Mouse (Mus musculus) adrenal gland, adult 8-10 months (tissue): Measurements from ENCODE around the gene Trim47. TPM values are rescaled to one million over a fixed set of nuclear protein-coding genes. Genes with fewer than 3 reads are reported as not detected.
"Not testable (repeated sequence)": the region's sequence is repeated elsewhere in the genome, so short reads cannot be mapped to it uniquely, and the experiment has no call there.

Experiments used
- DNase-seq: peaks from one replicate; pipeline ENCODE4 v3.0.0; 2022
- total RNA-seq, 4 experiments: library from RNA; stranded (reverse); gene quantifications; 2 replicates each; pipeline ENCODE4 v1.2.4; 2022

Gene Trim47
- total RNA-seq, 4 experiments from 2014 or later: 11.1 to 20.4 (median 16.4) TPM

DNA sequence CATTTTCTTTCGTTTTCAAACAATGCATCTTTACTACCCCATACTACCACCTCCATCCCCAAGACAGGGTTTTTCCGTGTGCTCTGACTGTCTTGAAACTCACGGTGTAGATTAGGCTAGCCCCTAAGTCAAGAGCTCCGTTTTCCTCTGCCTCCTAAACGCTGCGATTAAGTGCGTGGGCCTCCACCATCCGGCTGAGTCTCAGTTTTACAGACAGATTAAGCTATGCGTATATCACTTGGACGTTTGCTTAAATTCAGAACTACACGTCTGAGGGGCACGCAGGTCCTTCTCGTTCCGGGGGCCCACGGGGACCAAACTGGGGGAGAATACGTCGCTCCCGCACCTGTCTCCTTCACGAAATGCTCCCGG, 11.1 kb upstream of the Trim47 start:
- no peak for DNase-seq

DNA sequence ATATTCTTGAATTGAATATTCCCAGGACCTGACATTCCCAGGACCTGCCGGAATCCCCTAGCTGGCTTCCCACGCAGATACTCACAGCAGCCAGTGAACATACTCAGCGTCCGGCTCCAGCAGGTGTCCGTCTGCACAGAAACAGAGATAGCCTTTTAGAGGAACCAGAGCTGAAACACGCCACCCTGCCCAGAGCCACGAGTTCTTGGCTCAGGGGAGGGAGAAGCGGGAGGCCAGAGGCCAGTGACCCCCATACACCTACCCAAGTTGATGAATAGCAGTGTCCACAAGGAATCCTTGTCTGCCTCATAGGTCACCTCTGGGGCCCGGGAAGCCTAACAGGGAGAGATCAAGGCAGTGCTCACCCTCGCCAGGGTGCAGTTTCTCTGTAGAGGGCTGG, 7.2 kb upstream of the Trim47 start:
- DNase-seq: no peak

DNA sequence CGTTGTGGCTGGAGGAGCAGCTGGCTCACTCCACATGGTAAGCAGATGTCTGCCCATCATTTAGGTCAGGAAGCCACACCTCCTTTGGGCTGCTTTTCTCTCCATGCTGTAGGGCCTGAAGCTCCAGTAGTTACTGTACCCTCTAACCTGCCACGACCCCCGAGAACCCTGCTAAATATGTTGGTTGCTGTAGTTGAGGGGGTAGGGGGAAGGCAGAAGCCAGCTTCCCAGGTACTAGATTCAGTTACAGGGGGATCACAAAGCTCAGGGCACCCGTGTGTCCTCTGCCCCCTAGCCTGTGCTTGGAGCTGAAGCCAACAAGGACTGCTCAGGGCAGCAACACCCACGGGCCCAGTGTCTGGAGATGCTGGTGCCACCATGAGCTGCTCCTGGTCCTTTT, 6.5 kb upstream of the Trim47 start:
- DNase-seq: no peak

DNA sequence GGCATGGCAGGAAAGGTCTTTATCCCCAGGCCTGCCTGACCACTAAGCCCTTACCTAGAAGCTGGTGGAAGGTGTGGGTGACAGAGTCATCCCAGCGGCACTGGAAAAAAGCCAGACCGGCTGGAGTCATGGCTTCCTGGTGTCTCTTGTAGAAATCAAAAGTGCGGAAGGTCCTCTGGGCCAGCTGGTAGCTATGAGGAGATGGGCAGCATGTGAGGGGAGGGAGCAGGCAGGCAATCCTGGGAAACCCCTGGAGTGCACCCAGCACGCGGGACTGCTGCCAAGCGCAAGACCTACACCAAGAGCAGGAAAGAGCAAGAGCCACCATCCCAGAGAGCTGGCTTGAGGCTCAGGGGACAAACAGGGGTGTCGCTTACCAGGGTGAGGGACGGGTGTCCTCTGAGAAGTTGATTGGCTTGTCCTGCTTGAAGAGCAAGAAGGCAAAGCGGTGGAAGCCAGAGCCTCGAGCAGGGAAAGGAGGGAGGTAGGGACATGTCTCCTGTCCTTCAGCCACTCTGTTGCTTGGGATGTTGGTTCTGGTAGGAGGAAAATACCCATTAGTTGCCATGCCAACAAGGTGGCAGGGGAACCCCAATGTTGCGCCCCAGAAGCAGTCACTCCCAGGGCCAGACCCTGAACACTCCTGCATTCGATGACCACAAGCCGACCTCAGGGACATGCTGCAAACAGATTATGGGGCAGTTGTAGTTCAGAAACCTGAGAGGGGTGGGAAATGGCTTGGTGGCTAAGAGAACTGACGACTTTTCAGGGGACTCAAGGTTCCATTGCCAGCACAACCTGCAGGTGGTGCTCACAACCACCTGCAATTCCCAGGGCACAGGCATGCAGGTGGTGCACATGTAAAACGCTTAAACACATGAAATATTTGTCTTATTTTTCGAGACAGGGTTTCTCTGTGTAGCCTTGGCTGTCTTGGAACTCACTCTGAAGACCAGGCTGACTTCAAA, 5.6 kb upstream of the Trim47 start:
- no peak for DNase-seq

DNA sequence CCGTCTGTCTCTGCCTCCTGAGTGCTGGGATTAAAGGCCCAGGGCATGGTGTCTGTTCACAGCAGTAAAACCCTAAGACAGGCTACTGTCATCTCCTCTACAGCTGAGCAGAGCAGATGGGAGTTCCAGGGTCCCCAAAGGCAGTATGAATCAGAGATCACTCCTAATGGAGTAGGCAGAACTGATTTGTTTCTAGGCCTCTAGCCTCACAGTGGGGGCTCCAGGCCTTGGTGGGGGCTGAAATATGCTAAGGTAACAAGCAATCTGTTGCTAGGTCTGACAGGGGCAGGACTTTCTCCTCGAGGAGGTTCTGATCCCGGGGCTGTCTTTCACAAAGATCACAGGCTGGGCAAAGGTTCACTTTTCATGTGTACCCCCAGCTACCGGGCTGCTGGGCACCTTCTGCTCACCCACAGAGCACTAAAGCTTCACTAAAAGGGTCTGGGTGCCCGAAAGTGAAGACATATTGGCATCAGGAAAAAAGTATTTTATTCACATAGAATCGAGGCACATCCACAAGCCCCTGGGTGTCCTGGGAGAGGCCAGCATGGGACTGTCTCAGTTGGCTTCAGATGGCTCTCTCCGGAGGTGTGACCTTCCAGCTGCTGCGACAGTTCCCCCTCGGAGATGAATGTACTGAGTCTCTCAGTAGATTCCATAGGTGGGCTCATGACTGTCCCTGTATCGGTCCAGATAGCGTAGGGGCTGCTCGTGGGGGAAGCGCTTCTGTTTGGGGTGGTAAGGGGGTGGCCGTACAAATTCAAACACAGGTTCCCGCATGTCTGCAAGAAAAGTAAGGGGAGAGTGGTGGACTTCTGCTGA, 4.5 kb upstream of the Trim47 start:
- no peak for DNase-seq

DNA sequence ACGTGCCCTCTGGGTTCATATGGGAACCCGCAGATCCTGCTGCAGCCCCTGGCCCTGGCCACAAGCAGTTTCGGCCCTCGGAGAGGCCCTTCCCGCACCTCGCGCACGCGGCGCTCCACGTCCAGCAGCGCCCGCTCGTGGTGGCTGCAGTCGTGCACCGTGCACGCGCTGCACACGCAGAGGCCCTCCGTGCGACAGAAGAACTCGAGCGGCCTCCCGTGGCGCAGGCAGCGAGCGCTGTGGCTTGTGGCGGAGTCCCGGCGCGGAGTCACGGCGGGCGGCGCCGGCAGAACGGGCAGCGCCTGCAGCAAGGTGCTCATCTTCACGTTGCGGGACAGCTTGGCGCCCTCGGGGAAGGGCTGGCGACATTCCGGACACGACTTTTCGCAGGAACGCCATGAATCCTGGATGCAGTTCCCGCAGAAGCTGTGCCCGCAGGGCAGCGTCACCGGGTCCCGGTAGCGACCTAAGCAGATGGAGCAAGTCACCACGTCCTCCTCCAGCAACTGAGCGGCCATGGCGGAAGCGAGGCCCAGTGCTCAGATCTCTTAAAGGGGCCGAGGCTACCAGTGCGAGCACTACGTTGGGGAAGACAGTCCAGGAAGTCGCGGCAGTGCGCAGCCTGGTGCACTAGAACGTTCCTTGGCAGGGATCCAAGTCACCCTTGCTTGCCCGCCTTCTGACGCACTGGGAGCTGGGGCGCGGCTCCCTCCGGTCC, 3.6 kb upstream of the Trim47 start, which contains the start of gene Trim65:
TSS of gene Trim65 (minus strand) at position 641 of the 718 bp plus-strand sequence.
- peak; percentile 89 for DNase-seq

DNA sequence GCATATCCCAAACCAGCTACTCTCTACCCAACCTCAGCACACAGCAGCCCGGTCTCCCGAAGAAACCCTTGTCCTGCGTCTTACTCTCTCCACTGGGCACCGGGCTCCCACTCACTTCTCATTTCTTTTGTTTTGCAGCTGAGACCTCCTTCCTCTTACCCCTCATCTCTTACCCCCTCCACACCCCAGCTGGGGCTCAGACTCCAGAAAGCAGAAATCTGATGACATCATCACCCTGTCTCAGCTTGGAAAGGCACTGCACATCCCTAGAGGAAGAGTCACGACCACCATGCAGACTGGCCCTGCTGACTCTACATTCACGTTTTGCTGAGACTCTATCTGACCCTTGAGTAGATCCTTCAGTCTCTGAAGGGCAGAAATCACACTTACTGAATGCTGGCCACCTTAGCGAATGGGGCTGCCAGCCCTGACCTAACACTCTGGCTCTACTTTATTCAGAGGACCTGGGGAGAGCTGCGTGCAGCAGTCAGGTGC, 3.0 kb upstream of the Trim47 start:
- no peak for DNase-seq

DNA sequence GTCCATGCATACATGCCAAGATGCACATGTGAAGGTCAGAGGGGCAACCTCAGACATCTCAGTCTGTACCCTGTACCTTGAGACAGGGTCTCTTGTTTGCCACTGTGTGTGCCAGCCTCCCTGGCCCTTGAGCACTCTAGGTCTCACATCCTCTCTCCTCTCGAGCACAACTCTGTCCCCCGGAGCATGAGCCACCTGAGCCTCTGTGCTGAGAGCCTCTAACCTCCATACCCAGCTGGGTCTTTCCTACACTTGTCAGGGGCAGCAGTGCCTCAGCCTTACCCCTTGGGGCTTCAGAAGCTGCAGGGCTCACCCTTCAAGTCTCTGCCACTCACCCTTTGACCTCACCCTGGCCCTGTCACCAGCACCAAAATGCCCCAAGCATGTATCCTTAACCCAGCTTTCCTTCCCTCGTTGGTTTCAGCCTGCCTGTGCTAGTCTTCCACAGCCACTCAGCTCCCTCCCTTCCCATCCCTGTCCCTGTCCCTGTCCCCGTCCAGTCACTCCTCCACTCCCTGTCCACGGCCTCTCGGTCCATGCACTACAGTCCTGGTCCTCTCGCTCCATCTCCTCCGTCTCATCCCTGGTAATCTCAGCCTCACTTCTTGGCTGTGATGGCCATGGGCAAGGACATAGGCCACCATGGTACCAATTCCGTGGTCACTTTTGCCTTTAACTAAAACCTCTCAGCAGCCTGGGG, 2.2 kb upstream of the Trim47 start:
- DNase-seq: no peak

DNA sequence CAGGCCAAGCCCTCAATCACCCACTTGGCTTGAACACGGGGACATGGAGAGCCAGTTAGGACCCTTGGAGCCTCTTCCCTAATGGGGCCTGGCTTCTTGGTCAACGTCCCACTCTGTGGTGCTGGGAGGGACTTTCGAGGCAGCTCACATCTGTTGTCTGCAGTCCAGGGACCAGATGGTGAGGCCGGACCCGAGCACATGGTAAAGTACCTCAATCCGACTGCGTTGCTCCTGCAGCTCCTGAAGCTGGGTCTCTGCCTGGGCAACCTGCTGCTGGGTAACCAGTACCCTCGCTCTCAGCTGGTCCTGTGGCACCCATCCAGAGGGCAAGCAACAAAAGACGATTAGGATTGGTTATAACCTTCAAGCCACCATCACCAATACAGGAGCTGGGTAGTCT, 976 bp upstream of the Trim47 start:
- DNase-seq: no peak

DNA sequence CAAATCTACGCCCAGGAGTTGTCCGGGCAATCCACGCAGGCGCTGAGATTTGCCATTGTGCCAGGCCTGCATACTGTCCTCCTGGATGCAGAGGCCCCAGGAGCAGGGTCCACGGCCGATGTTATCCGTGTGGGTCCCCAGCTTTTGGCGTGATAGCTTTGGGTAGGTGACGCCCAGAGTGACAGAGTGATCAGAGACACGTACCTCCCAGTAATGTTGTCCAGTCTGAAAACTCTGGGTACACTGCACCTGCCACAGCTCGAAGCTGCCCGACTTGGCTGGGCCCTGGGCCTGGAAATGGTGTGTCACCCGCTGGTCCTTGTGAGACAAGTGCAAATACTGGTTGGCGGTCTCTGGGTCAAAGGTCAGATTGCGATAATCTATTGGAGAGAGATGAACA, 749 bp downstream of the Trim47 start:
- no peak for DNase-seq

DNA sequence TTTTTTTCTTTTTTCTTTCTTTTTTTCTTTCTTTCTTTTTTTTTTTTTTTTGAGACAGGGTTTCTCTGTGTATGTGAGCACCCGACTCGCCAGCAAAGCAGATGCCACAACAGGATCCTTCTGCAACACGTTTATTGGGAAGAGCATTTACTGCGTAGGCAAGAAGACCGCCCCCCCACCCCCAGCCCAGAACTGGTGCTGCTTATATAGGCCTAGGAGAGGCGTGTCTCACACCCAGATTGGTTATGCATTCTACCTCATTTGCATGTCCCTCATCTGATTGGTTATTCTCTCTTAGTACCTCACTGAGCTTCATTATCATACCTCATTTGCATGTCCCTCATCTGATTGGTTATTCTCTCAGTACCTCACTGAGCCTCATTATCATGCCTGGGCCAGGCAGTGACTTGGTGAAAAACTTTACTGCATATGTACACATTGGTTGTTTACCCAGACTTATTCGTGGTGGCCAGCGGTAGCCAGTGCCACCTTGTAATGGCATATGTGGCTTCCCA, 5.2 kb downstream of the Trim47 start:
- DNase-seq: not testable (repeated sequence)

DNA sequence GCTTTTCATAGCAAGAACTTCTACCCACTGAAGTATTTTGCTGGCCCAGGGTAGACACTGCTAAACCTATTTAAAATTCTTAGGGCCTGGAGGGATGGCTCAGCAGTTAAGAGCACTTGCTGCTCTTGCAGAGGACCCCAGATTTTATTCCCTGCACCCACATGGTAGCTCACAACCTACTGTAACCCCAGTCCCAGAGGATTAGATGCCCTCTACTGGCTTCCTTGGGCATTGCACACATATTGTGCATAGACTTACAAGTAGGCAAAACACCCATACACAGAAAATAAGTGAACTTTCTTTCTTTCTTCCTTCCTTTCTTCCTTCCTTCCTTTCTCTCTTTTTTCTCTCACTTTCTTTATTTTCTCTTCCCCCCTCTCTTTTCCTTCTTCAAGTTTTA, 9.2 kb downstream of the Trim47 start:
- DNase-seq: no peak

DNA sequence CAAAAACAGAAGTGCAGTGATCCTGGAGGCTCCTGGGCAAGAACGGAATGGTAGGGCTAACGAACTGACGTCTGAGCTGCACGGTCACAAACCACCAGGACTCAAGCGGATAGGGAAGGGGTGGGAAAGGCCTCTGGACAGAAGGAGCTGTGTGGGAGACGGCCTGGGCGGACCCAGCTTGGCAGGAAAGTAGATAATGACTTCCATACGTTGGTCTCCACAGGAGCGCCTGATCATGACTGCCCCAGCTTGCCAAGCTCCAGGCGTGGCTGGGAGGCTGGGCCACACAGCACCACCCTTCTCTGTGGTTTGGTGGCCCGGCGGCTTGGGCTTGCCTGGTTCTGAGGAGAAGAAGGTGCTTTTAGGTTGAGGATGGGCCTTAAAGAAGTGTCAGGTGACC, 9.8 kb downstream of the Trim47 start:
- DNase-seq: no peak

DNA sequence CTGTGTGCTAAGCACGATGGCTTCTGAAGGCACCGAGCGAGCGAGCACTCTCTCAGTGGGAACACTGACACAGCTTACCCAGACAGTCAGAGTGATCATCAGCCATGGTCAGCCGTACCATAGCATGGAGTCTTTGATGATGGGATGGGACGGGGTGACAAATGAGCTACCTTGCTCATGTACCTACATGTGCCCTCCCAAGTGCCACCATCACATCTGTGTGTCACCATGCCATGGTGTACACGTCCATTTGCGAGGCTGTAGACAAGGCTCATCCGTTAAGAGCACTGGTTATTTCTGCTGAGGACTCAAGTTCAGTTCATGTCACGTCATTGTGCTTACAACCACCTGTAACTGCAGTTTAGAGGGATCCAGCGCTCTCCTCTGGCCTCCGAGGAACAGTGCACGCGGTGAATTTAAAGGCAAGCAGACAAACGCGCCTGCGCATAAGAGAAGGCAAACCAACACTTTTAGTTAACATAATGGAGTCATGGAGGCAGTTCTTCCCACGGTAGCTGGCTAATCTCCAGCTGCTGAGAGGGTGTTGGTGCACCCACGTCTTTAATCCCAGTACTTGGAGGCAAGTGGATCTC, 15.3 kb downstream of the Trim47 start:
- DNase-seq: no peak

DNA sequence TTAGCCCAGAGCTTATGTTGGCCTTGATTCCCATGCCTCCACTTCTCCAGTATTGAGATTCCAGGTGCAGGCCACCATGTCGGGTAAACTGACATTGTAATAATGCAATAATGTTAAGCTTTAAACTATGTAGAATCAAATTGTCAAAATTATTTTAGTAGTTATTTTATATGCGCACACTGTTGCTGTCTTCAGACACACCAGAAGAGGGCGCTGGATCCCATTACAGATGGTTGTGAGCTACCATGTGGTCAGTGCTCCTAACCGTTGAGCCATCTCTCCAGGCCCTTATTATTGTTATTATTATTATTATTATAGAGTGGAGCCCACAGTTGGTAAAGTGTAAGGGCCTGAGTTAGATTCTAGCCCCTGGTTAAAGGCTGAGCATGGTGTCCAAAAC, 15.9 kb downstream of the Trim47 start:
- DNase-seq: no peak

DNA sequence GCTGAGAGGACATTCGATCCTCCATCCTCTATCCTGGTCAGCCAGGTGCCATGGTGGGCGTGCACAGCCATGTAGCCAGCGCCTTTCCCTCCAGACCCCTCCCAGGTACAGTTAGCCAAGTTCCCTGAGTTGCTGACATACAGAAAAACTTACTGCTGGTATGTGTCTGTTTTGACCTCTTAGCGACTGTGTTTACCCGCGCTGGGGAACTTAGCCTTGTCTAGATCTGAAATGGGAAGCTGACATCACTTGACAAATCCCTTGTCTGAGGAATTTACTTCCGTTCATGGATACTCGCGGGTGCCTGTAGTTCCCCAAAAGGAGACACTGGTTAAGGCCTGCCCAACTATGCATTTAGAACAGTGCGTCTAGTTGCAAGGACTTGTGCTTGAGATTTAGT, 16.5 kb downstream of the Trim47 start:
- DNase-seq: no peak

DNA sequence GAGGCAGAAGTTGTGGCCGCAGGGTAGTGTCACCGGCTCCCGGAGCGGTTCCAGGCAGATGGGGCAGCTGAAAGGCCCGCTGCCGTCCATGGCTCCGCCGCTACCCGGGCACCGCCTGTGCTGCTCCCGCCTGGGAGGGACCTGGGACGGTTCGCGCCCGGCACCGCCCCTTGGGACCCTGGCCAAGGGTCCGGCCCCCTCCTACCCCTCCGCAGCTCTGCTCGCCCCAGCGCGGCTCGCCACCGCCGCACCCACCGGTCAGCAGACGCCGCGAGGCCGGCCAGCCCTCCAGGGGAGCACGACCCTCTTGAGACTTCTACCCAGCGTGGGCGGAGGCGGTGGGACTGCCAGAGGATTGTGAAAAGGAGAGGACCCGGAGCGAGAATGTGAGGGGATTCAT, 16.9 kb downstream of the Trim47 start:
- DNase-seq: no peak

DNA sequence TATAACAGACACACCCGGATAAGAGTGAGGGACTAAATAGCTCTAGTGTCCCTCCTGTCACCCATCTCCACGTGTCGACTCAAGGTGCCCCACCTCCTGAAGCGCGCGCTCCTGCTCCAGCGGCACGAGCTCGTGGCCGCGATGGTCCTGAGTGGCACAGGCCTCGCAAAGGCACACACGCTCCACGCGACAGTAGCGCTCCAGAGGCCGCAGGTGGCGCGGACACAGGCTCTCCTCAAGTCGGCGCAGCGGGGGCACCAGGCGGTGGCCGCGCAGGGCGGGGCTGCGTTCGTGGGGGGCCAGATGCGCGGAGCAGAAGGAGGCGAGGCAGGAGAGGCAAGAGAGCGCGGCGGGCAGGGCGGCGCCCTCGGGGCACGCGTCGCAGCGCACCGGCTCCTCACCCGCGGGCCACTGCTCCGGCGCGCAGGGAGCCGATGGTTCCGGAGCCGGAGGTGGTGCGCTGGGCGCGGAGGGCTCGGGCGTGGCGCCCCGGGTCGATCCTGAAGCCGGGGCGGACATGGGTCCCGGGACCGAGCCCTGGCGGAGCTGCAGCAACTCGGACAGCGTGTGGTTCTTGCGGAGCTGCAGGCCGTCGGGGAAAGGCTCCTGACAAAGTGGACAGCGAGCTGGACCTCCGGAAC, 17.4 kb downstream of the Trim47 start:
- DNase-seq: no peak

DNA sequence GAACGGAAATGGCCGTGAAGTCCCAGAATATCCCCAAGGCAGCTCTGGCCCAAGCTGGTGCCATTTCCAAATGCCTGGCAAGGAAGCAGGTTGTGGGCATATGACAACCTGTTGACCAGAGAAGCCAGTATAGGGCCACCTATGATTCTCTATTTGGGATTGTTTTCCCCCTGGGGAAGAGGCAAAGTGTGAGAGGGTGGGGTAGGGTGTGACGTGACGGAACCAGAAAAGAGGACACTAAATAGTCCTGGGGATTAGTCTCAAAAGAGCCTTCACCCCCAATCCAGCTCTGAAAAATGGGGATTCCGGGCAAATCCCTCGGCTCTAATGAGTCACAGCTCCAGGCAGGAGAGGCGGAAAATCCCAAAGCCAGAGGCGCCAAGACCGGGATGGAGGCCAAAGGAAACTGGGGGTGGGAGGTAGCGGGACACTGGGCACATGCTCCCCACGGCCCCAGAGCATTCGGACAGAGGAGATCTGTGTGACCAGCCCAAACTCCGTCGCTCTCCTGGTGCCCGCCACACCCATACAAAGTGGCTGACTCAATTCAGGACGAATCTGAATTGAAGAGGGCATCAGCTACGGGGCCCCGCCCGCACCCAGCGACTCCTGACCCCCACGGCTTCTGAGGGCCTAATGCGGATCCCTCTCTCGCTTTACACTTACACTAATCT, 18.4 kb downstream of the Trim47 start:
- DNase-seq: no peak

DNA sequence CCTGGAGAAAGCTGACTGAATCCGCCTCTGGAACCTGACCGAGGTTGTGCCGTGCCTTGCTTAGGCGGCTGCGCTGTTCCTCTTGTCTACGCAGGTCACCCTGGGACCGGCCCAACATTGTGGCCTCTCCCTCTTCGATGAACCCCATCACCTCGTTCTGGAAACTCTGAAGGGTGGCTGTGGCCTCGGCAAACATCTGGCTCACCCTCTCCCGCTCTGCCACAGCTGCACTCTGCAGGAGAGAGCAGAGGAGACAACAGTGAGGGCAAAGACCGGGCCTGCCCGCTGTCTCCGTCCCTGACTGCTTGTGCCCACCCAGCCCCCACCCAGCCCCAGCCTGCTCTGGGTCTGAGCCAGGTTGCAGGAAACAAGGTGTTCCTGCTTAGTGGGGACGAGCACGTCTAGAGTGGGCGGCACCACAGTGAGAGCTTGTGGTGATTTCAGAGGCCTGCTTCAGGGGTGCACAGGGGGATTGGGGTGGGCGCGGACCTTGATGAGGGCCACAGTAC, 19.2 kb downstream of the Trim47 start:
- DNase-seq: no peak
